Mouse (Mus musculus): ENCODE results near the gene Fry. TPM values are rescaled to one million over a fixed set of nuclear protein-coding genes. Genes with fewer than 3 reads are reported as not detected.

The Fry gene
- total and polyA plus RNA-seq, 2 experiments from 2014 or later, result 47.6 to 130 TPM

DNA sequence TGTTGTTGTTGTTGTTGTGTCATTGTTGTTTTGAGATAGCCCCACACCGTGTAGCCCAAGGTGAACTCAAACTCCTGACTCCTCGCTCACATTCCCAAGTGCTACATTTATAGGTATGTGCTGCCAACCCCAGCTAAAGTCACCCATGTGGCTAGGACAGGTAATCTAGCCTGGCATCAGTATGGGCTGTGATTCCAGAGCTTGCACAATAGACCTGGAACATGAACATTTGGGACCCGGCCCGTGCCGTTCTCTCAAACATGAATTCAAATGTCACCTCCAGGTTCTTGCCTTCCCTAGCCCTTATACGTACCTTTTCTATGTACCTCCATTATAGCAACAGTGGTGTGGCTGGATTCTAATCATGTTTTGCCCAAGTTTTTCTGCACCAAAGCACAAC, 156.9 kb downstream of the Fry start:
- 98% methylated on average over 6 of the region's 6 CpGs for WGBS
- no peaks in the 10 kb centered on the region for H3K4me1 ChIP-seq (ENCODE audit: insufficient read depth)
- H3K36me3 ChIP-seq (ENCODE audit: insufficient read depth), result no peaks in the 10 kb centered on the region
- no peak for TF ChIP-seq CTCF (IDR thresholded peaks at IDR 0.05; ENCODE audit: low read depth)
- H3K4me2 ChIP-seq (ENCODE audit: low read depth), result no peak overlapping the region
- H3K27me3 ChIP-seq (ENCODE audit: insufficient read depth, low read length), result no peaks in the 10 kb centered on the region
- H3K4me3 ChIP-seq (ENCODE audit: low read depth, low read length), result no peak overlapping the region
- no peak overlapping the region for H3K9ac ChIP-seq
- no peak overlapping the region for H3K27ac ChIP-seq (ENCODE audit: low read depth, low read length)
- DNase-seq (no peak), ATAC-seq (no peak)
- no peaks in the 10 kb centered on the region for H3K9me3 ChIP-seq (ENCODE audit: low read length)

DNA sequence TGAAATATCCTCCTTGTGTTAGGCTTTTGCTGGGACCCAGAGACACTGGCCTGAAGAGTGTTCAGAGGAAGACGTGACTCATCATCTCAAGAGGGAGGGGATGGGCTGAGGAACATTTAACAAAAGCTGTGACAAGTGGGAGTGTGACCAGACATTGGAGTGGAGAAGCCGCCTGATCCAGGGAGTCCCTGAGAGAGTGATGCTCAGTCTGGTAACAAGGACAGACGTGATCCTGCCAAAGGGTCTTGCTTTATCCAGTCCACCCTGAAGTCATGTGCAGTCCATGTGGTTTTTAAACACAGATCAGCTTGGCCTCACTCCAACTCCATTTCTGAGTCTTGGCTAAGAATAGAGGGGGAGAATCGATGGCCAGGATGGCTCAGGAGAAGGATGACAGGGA, 158.2 kb downstream of the Fry start:
- Histone ChIP-seq H3K4me3 (ENCODE audit: low read depth, low read length) (no peak overlapping the region), H3K36me3 (ENCODE audit: insufficient read depth) (no peaks in the 10 kb centered on the region), H3K9ac (no peak overlapping the region), H3K9me3 (ENCODE audit: low read length) (no peaks in the 10 kb centered on the region), H3K27ac (ENCODE audit: low read depth, low read length) (no peak overlapping the region; the same call in 1 of the 2 replicates), H3K4me2 (ENCODE audit: low read depth) (no peak overlapping the region), H3K4me1 (ENCODE audit: insufficient read depth) (no peaks in the 10 kb centered on the region), H3K27me3 (ENCODE audit: insufficient read depth, low read length) (no peaks in the 10 kb centered on the region)
- no peak for TF ChIP-seq CTCF (IDR thresholded peaks at IDR 0.05; ENCODE audit: low read depth)
- WGBS, result 74% methylated on average over 4 of the region's 4 CpGs
- DNase-seq (no peak), ATAC-seq (no peak)

- WGBS, result 64% methylated on average over 6 of the region's 6 CpGs
- Histone ChIP-seq H3K9ac (no peak overlapping the region), H3K4me2 (ENCODE audit: low read depth) (no peak overlapping the region), H3K4me3 (ENCODE audit: low read depth, low read length) (no peak overlapping the region), H3K4me1 (ENCODE audit: insufficient read depth) (no peaks in the 10 kb centered on the region), H3K27ac (ENCODE audit: low read depth, low read length) (no peak overlapping the region), H3K36me3 (ENCODE audit: insufficient read depth) (no peaks in the 10 kb centered on the region), H3K9me3 (ENCODE audit: low read length) (no peaks in the 10 kb centered on the region), H3K27me3 (ENCODE audit: insufficient read depth, low read length) (no peaks in the 10 kb centered on the region)
- DNase-seq, result no peak
- no peak for TF ChIP-seq CTCF (IDR thresholded peaks at IDR 0.05; ENCODE audit: low read depth)
- ATAC-seq, result no peak
These were observed 160.9 kb downstream of the Fry start for GRCm38 (mm10) chr5:150279387-150279786.

GRCm38 (mm10) chr5:150281084-150281483, 162.6 kb downstream of the Fry start:
- ATAC-seq (no peak), DNase-seq (no peak)
- Histone ChIP-seq H3K27me3 (ENCODE audit: insufficient read depth, low read length) (no peaks in the 10 kb centered on the region), H3K4me2 (ENCODE audit: low read depth) (no peak overlapping the region), H3K9ac (no peak overlapping the region), H3K27ac (ENCODE audit: low read depth, low read length) (no peak overlapping the region), H3K4me1 (ENCODE audit: insufficient read depth) (no peaks in the 10 kb centered on the region), H3K9me3 (ENCODE audit: low read length) (no peaks in the 10 kb centered on the region), H3K4me3 (ENCODE audit: low read depth, low read length) (no peak overlapping the region), H3K36me3 (ENCODE audit: insufficient read depth) (no peaks in the 10 kb centered on the region)
- 83% methylated on average over 2 of the region's 2 CpGs for WGBS
- TF ChIP-seq CTCF (IDR thresholded peaks at IDR 0.05; ENCODE audit: low read depth), result peak; percentile 32; the same call in 1 of the 2 replicates

DNA sequence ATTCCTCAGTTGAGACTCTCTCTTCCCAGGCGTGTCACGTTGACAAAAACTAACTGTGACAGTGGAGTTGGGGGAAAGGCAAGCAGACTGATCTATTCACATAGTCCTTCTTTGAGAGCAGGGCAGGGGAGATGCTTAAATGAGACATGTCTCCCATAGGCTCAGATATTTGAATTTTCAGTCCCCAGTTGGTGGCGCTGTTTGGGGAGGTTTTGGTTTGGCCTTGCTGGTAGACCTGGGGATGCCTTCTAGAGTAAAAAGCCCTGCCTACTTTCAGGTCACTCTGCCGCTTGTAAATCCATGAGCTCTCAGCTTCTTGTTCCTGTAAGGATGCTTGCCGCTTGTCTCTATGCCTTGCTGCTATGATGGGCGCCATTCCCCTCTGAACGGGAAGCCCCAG, 163.6 kb downstream of the Fry start:
- ATAC-seq, result no peak
- 83% methylated on average over 7 of the region's 7 CpGs for WGBS

DNA sequence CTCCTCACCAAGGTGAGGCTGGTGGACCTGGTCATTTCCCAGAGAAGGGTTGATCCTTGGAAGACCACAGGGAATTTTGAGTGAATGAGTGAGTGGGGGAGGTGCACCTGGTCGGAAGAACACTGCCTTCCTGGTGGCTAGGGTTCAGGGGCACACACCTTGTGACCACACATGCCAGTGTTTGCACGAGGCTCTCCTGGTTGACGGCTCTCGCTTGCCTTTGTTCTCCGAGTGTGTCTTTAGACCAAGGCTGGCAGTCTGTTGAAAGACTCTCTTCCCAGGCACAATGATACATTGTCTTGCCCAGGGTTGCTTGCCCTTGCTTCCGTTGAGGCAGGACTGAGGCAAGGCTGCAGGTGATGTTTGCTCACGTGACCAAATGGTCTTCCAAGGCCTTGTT, 169.5 kb downstream of the Fry start:
- Histone ChIP-seq H3K9me3 (ENCODE audit: low read length) (no peaks in the 10 kb centered on the region), H3K4me3 (ENCODE audit: low read depth, low read length) (no peak overlapping the region), H3K27ac (ENCODE audit: low read depth, low read length) (no peak overlapping the region), H3K4me1 (ENCODE audit: insufficient read depth) (0 out of 2 replicates have a peak, but pooled peaks cover 4% of the 10 kb centered on the region), H3K9ac (no peak overlapping the region), H3K27me3 (ENCODE audit: insufficient read depth, low read length) (no peaks in the 10 kb centered on the region), H3K4me2 (ENCODE audit: low read depth) (no peak overlapping the region), H3K36me3 (ENCODE audit: insufficient read depth) (no peaks in the 10 kb centered on the region)
- TF ChIP-seq CTCF (IDR thresholded peaks at IDR 0.05; ENCODE audit: low read depth), result no peak
- no peak for ATAC-seq
- WGBS, result 75% methylated on average over 7 of the region's 7 CpGs
- DNase-seq, result no peak

More for the DNA sequence above, 163.6 kb downstream of the Fry start:
- Histone ChIP-seq H3K9me3 (ENCODE audit: low read length) (no peaks in the 10 kb centered on the region), H3K27me3 (ENCODE audit: insufficient read depth, low read length) (no peaks in the 10 kb centered on the region), H3K4me1 (ENCODE audit: insufficient read depth) (no peaks in the 10 kb centered on the region), H3K36me3 (ENCODE audit: insufficient read depth) (no peaks in the 10 kb centered on the region), H3K9ac (no peak overlapping the region), H3K4me3 (ENCODE audit: low read depth, low read length) (no peak overlapping the region), H3K4me2 (ENCODE audit: low read depth) (no peak overlapping the region), H3K27ac (ENCODE audit: low read depth, low read length) (no peak overlapping the region)
- no peak for DNase-seq
- no peak for TF ChIP-seq CTCF (IDR thresholded peaks at IDR 0.05; ENCODE audit: low read depth)

- Histone ChIP-seq H3K9ac (no peak overlapping the region), H3K4me2 (ENCODE audit: low read depth) (no peak overlapping the region), H3K27ac (ENCODE audit: low read depth, low read length) (no peak overlapping the region), H3K36me3 (ENCODE audit: insufficient read depth) (no peaks in the 10 kb centered on the region), H3K4me3 (ENCODE audit: low read depth, low read length) (no peak overlapping the region), H3K9me3 (ENCODE audit: low read length) (no peaks in the 10 kb centered on the region), H3K4me1 (ENCODE audit: insufficient read depth) (0 out of 2 replicates have a peak, but pooled peaks cover 4% of the 10 kb centered on the region), H3K27me3 (ENCODE audit: insufficient read depth, low read length) (no peaks in the 10 kb centered on the region)
- no peak for DNase-seq
- 78% methylated on average over 8 of the region's 8 CpGs for WGBS
- no peak; the same call in 1 of the 2 replicates for ATAC-seq
- peak; percentile 48 for TF ChIP-seq CTCF (IDR thresholded peaks at IDR 0.05; ENCODE audit: low read depth)
These were observed 171.2 kb downstream of the Fry start for GRCm38 (mm10) chr5:150289611-150290010.
